Mouse (Mus musculus) thymus, postnatal 4 days (tissue): ENCODE measurements around the gene Rnf111.
"Not testable (repeated sequence)": the region's sequence is repeated elsewhere in the genome, so short reads cannot be mapped to it uniquely, and the experiment has no call there.

ENCODE experiments used
- DNase-seq: peaks from one replicate; pipeline ENCODE4 v3.0.0; 2021

Gene Rnf111

GRCm38 (mm10) chr9:70493038-70493437, 10.5 kb downstream of the Rnf111 start:
- no peak for DNase-seq

- DNase-seq, result no peak
These were observed 12.3 kb downstream of the Rnf111 start for GRCm38 (mm10) chr9:70491176-70491575.

GRCm38 (mm10) chr9:70487401-70487800, 16.1 kb downstream of the Rnf111 start:
- no peak for DNase-seq

GRCm38 (mm10) chr9:70485840-70486239, 17.7 kb downstream of the Rnf111 start:
- no peak for DNase-seq

GRCm38 (mm10) chr9:70483495-70483894, 20.0 kb downstream of the Rnf111 start:
- no peak for DNase-seq

- DNase-seq, result no peak
These were observed 21.7 kb downstream of the Rnf111 start for GRCm38 (mm10) chr9:70481872-70482271.

- DNase-seq, result no peak
These were observed 26.3 kb downstream of the Rnf111 start for GRCm38 (mm10) chr9:70477229-70477628.

GRCm38 (mm10) chr9:70475777-70476270, 27.7 kb downstream of the Rnf111 start:
- DNase-seq, result no peak

- DNase-seq, result no peak
These were observed 30.1 kb downstream of the Rnf111 start for GRCm38 (mm10) chr9:70473400-70473799.

- not testable (repeated sequence) for DNase-seq
These were observed 40.4 kb downstream of the Rnf111 start for GRCm38 (mm10) chr9:70463091-70463490.

- no peak for DNase-seq
These were observed 51.2 kb downstream of the Rnf111 start for GRCm38 (mm10) chr9:70452371-70452770.

- no peak for DNase-seq
These were observed 54.5 kb downstream of the Rnf111 start for GRCm38 (mm10) chr9:70449072-70449471.

GRCm38 (mm10) chr9:70439959-70440358, 63.6 kb downstream of the Rnf111 start:
- DNase-seq, result no peak

GRCm38 (mm10) chr9:70422661-70423060, 80.9 kb downstream of the Rnf111 start:
- no peak for DNase-seq

GRCm38 (mm10) chr9:70421257-70422056, 82.1 kb downstream of the Rnf111 start, which contains the start of gene Ccnb2:
Gene Ccnb2 (minus strand): TSS chr9:70421547.
- peak; percentile 91 for DNase-seq

GRCm38 (mm10) chr9:70416412-70416811, 87.1 kb downstream of the Rnf111 start:
- peak; percentile 53 for DNase-seq

GRCm38 (mm10) chr9:70413038-70413437, 90.5 kb downstream of the Rnf111 start:
- no peak for DNase-seq

- no peak for DNase-seq
These were observed 92.9 kb downstream of the Rnf111 start for GRCm38 (mm10) chr9:70410668-70411067.

- DNase-seq, result no peak
These were observed 93.8 kb downstream of the Rnf111 start for GRCm38 (mm10) chr9:70409743-70410142.

- peak; percentile 48 for DNase-seq
These were observed 94.7 kb downstream of the Rnf111 start for GRCm38 (mm10) chr9:70408791-70409190.

- DNase-seq, result no peak
These were observed 96.9 kb downstream of the Rnf111 start for GRCm38 (mm10) chr9:70406596-70406995.

- no peak for DNase-seq
These were observed 101.5 kb downstream of the Rnf111 start for GRCm38 (mm10) chr9:70401937-70402539.

- no peak for DNase-seq
These were observed 107.4 kb downstream of the Rnf111 start for GRCm38 (mm10) chr9:70396083-70396482.

GRCm38 (mm10) chr9:70395617-70396016, 107.9 kb downstream of the Rnf111 start:
- DNase-seq, result peak; percentile 71
